Mouse (Mus musculus): ENCODE measurements at regions not wholly inside any gene's neighbourhood (a gene's known extent, or its start where the extent isn't known, plus 50 kb on each side); places are given as distances from the start of the nearest gene placed in this dataset.

DNA sequence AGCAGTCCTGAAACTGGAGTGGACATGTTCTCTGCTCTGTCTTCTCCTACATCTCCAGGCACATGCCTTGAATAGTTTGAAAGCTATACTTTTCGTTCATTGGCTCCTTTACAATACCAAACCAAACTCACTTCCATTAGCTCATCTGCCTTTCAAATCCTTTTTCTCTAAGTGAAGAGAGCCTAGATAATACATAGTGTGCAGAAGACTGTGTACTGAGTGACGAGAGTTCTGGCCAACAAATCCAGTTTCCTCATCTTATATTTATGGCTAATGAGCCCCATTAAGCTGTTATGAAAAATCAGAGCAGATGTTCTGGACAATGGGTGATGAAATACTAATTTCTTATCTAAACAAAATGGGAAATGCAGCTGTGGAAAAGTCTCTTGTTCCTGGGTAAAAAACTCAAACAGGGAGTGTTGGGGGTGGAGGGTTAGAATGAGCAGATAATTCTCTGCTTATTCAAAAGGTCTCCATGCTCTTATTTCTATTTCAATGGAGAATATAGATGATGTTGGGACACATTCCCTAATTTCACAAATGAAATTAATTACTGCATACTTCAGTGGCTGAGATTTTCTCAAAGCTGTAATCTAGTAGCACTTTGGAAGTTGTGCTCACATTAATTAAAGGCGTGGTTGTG is 144.3 kb upstream of the Gm4737 start:
- TF ChIP-seq POLR2A (IDR thresholded peaks at IDR 0.05; ENCODE audit: insufficient read length, low read depth) (no peak), USF1 (IDR thresholded peaks at IDR 0.05; ENCODE audit: low read depth) (no peak), MYOD1 (IDR thresholded peaks at IDR 0.05; ENCODE audit: control insufficient read depth in 1 of 3, insufficient read length in 2 of 3, low read depth in 2 of 3) (no peak), E2F4 (IDR thresholded peaks at IDR 0.05; ENCODE audit: insufficient read depth) (no peak), SRF (IDR thresholded peaks at IDR 0.05; ENCODE audit: control insufficient read depth, insufficient read length, low read depth) (no peak), POLR2AphosphoS2 (IDR thresholded peaks at IDR 0.05; ENCODE audit: insufficient read length, low read depth) (no peak), TCF3 (IDR thresholded peaks at IDR 0.05; ENCODE audit: insufficient read length, low read depth) (no peak)

All from myocyte (in vitro differentiated cells).